Mouse (Mus musculus) ES-E14 (cell line): ENCODE measurements around the gene Pex12. TPM values are rescaled to one million over a fixed set of nuclear protein-coding genes. Genes with fewer than 3 reads are reported as not detected.

Source experiments
- DNase-seq: peaks from one replicate; pipeline ENCODE4 v3.0.0-alpha.2; 2013; ENCODE audit warnings: low read depth, low spot score
- H3K27ac ChIP-seq: 2 replicates; pipeline ENCODE4 v1.5.1; 2012; ENCODE audit warnings: low read depth, mild to moderate bottlenecking, low read length, moderate library complexity, mixed read lengths; ENCODE audit not compliant: poor library complexity, insufficient read depth, severe bottlenecking
- H3K36me3 ChIP-seq: 2 replicates; pipeline ENCODE4 v1.6.1; 2012; ENCODE audit warnings: mild to moderate bottlenecking, low read length, moderate library complexity, mixed read lengths; ENCODE audit not compliant: control insufficient read depth, poor library complexity, insufficient read depth, severe bottlenecking
- H3K4me1 ChIP-seq, 2 experiments: fragments of 150-350 bp in 1 of 2; sonication (generic) in 1 of 2; 2 replicates each; pipeline ENCODE4 v1.6.1; 2012; ENCODE audit warnings: low read length in 2 of 2, mild to moderate bottlenecking in 1 of 2, mixed read lengths in 1 of 2; ENCODE audit not compliant: control insufficient read depth in 2 of 2, insufficient read depth in 2 of 2, poor library complexity in 1 of 2
- H3K4me3 ChIP-seq, 2 experiments: fragments of 150-350 bp in 1 of 2; sonication (generic) in 1 of 2; 2 replicates each; pipeline ENCODE4 v1.5.1; 2012; ENCODE audit warnings: low read length in 2 of 2, low read depth in 1 of 2, mild to moderate bottlenecking in 1 of 2, mixed read lengths in 1 of 2; ENCODE audit not compliant: insufficient read depth in 1 of 2, poor library complexity in 1 of 2, severe bottlenecking in 1 of 2
- H3K9ac ChIP-seq: 2 replicates; pipeline ENCODE4 v1.6.1; 2012; ENCODE audit warnings: low read depth, mild to moderate bottlenecking, low read length, mixed read lengths; ENCODE audit not compliant: poor library complexity, insufficient read depth, severe bottlenecking
- H3K9me3 ChIP-seq: fragments of 150-350 bp; sonication (generic); 2 replicates; pipeline ENCODE4 v1.6.1; 2012; ENCODE audit warnings: low read depth, mild to moderate bottlenecking, low read length; ENCODE audit not compliant: control insufficient read depth, insufficient read depth
- CHD2 ChIP-seq: IDR thresholded peaks from 2 replicates; pipeline ENCODE4 v1.6.1; 2014; ENCODE audit warnings: mild to moderate bottlenecking, low read depth, low read length, inconsistent platforms
- HCFC1 ChIP-seq: IDR thresholded peaks from 2 replicates; pipeline ENCODE4 v1.6.1; 2012; ENCODE audit warnings: low read length, inconsistent platforms, borderline replicate concordance; ENCODE audit not compliant: insufficient read depth
- MAFK ChIP-seq: IDR thresholded peaks from 2 replicates; pipeline ENCODE4 v1.6.1; 2014; ENCODE audit warnings: mild to moderate bottlenecking, low read depth, low read length, inconsistent platforms; ENCODE audit not compliant: insufficient read depth
- ZC3H11A ChIP-seq: IDR thresholded peaks from 2 replicates; pipeline ENCODE4 v1.6.1; 2012; ENCODE audit warnings: low read depth, mild to moderate bottlenecking, inconsistent platforms, low read length, borderline replicate concordance
- ZNF384 ChIP-seq: IDR thresholded peaks from 2 replicates; pipeline ENCODE4 v1.6.1; 2012; ENCODE audit warnings: low read depth, low read length, inconsistent platforms
- in situ Hi-C, 2 experiments: fragments of 600-800 bp; cut with MboI; formaldehyde crosslinking; loops; one replicate each; pipeline ENCODE4 v1.15.1; 2025; ENCODE audit warnings: low sequenced_read_pairs in 2 of 2, inconsistent platforms in 1 of 2; ENCODE audit not compliant: unreplicated experiment in 2 of 2
- total RNA-seq: library from RNA; depleted of rRNA; stranded (reverse); fragments of 300-350 nt; gene quantifications from 2 replicates; pipeline ENCODE4 v1.2.3, GENCODE M21; 2012; rRNA removed

The Pex12 gene
- 5.4 and 10.0 TPM in 2 replicates for total RNA-seq

DNA sequence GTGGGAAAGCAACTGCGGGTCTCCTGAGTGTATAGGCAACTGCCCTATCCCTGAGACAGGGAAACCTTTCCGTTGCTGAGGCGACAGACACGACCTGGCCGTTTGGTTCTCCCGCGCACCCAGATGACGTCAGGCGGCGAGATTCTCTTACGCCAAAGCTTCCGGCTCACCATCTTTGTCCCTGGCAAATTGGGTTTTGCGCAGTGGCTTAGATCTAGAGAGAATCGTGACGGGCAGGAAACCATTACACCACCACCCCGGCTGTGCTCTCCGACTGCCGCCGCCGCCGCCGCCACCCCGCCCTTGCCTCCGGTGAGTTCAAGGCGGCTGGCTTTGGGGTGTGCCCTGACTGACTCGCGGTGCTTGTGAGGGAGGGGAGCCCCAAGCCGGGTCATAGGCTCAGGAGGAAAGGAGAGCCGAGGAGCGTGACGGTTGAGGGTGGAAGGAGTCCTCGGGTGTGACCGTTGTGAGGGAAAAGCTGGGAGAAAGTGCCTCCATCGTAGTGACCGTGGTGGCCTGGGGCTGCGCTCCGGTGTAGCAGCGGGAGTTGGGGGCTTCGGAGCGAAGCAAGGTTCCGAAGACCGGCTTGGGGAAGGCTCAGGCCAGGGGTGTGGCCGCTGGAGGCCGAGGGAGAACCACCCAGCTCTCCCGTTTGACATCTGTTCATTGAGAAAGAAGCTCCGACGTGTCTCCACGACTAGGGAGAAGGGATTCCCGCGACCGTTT is at the start of gene Pex12:
TSS of gene Pex12 (minus strand) at position 61 of the 726 bp plus-strand sequence.
- in situ Hi-C loops = no loop called here
- peak; percentile 93 for TF ChIP-seq HCFC1
- no peak for TF ChIP-seq ZNF384
- 0 out of 2 replicates have a peak, but pooled peaks have one; percentile 36 for TF ChIP-seq ZC3H11A
- TF ChIP-seq CHD2 = no peak
- no peak for TF ChIP-seq MAFK
- H3K27ac ChIP-seq = peak within 1 kb of the TSS; percentile 83
- no peaks in the 10 kb centered on the region for H3K36me3 ChIP-seq
- peak within 1 kb of the TSS; percentile 82 for H3K9ac ChIP-seq
- H3K4me1 ChIP-seq = peaks cover 0 to 2% of the 10 kb centered on the region in 2 experiments; a peak in 1 of 4 replicates
- DNase-seq = peak; percentile 97
- H3K9me3 ChIP-seq = no peaks in the 10 kb centered on the region
- peak within 1 kb of the TSS; percentile 79 to 84 for H3K4me3 ChIP-seq

DNA sequence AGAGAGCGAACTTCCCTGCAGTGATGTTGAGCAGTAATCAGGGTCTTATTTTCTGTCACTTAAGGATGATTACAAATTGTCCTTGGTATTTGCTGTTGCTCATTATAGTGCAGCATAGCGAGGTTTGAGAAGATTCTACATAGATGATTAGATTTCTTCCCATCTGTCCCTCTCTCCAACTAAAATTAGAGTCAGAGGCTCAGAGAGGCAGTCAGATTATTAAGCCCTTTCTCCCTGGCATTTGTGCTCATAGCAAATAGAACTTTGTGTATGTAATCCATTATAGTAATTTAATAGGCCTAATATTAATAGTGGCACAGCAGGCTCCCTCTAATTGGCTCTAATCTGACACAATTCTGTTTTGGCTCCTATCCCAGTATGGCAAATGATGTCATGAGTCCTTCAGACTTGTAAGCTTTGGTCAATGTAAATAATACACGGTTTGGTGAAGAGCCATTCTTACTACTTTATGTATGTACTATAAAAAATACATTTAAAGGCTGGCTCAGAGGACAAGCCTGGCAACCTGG is 39.4 kb upstream of the Pex12 start:
- no peak overlapping the region for H3K4me3 ChIP-seq
- H3K36me3 ChIP-seq = peaks cover 12% of the 10 kb centered on the region
- in situ Hi-C loops = no loop called here
- H3K4me1 ChIP-seq = no peaks in the 10 kb centered on the region; a peak in 1 of 4 replicates
- no peak overlapping the region for H3K9ac ChIP-seq
- H3K27ac ChIP-seq = no peak overlapping the region
- TF ChIP-seq ZNF384 (no peak), HCFC1 (no peak), CHD2 (no peak), MAFK (no peak), ZC3H11A (no peak)
- no peaks in the 10 kb centered on the region for H3K9me3 ChIP-seq
- no peak for DNase-seq

DNA sequence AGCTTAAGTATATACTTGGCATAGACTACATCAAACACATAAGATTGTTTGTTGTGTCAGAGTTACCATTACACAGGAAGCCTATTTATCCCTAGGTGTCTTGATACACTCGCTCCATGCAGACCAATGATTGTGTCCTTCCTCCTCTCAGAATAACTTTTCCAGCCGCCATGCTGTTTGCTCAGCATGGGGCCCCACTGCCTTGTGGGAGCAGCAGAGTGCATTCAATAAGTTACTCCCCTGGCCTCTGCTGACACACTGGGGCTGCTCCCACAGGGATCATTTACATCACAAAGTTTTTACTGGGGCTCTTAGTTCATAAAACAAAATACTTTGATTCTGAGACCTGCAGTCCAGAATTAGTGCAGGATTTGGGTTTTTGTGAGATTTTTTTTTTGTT is 37.3 kb upstream of the Pex12 start:
- H3K4me1 ChIP-seq = no peaks in the 10 kb centered on the region; a peak in 1 of 4 replicates
- H3K27ac ChIP-seq = no peak overlapping the region
- in situ Hi-C loops = no loop called here
- H3K9ac ChIP-seq = no peak overlapping the region
- H3K9me3 ChIP-seq = no peaks in the 10 kb centered on the region
- peak; percentile 17 for DNase-seq
- peaks cover 19% of the 10 kb centered on the region for H3K36me3 ChIP-seq
- no peak overlapping the region for H3K4me3 ChIP-seq
- TF ChIP-seq CHD2 (no peak), HCFC1 (no peak), ZNF384 (no peak), MAFK (no peak), ZC3H11A (no peak)

DNA sequence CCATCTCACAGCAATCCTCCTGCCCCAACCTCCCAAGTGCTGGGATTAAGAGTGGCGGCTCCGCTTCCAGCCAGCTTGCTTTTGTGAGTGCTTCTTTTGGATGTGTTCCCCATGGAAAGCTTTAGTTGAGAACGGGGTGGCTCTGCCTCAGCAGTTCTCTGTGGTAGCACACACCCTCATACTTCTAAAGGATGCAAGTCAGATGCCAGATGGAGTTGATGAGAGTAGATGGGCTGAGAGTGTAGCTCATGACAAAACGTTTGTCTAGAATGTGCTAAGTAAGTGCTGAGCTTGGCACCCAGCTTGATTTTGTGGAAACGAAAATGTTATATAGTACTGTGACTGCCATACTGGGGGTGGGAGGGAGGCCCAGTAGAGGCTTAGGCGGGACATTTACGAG is 33.4 kb upstream of the Pex12 start:
- in situ Hi-C loops = no loop called here
- H3K4me1 ChIP-seq = no peaks in the 10 kb centered on the region; a peak in 1 of 4 replicates
- no peak for DNase-seq
- no peaks in the 10 kb centered on the region for H3K9me3 ChIP-seq
- no peak overlapping the region for H3K27ac ChIP-seq
- peaks cover 12% of the 10 kb centered on the region for H3K36me3 ChIP-seq
- no peak overlapping the region for H3K9ac ChIP-seq
- TF ChIP-seq CHD2 = no peak
- no peak for TF ChIP-seq ZC3H11A
- TF ChIP-seq MAFK = no peak
- no peak for TF ChIP-seq ZNF384
- no peak for TF ChIP-seq HCFC1
- no peak overlapping the region for H3K4me3 ChIP-seq
